Mouse (Mus musculus) right cerebral cortex, adult 18-20 months (tissue): ENCODE measurements at regions not wholly inside any gene's neighbourhood (a gene's known extent, or its start where the extent isn't known, plus 50 kb on each side); places are given as distances from the start of the nearest gene placed in this dataset.

Experiments used
- DNase-seq: peaks from one replicate; pipeline ENCODE4 v3.0.0; 2022; ENCODE audit warnings: mixed read lengths

DNA sequence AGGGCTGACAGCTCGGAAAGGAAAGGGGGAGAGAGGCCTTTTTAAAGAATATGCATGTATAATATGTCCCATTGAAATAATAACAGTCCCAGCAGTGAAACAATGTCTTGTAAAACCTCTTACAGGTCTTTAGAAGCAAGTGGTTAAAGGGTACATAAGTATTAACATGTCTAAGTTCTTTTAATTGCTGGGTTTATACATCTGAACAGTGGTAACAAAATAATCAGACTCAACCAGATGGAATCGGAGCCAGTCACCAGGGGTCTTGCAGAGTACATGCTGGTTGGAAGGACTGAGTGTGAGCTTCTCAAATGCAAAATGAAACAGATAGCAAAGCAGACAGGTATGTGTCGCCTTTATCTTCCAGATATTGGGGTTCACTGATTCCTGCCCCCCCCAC is 317.3 kb downstream of the Nsun3 start:
- DNase-seq, result no peak

- no peak for DNase-seq
Measured at GRCm38 (mm10) chr16:62468846-62469245, 317.8 kb downstream of the Nsun3 start.

DNA sequence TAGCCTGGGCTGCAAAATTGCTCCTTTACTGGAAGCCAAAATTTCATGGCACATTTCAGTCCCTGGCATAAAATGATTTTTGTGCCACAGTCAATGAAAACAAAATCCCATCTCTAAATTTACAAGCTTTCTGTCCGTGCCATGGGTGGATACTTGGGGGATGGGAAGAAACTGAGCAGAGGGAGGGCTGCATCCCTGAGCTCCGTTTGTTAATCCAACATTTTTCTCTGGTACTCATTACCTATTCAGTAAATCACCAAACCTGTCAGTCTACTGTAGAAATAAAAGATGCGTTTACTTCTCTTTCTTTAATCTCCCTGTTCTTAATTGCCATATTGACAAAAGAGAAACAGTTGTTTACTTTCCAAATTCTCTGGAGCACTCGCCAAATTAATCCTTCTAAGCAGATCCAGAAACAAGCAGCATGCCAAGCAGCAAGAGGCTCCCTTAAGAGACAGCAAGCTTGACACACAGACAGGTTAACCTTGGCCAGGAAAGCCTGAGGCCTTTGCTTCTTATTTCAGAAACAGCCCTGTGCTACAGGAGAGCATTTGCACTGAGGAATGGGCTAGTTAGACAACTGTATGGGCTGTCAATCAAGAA is 326.6 kb downstream of the Nsun3 start:
- DNase-seq, result no peak

DNA sequence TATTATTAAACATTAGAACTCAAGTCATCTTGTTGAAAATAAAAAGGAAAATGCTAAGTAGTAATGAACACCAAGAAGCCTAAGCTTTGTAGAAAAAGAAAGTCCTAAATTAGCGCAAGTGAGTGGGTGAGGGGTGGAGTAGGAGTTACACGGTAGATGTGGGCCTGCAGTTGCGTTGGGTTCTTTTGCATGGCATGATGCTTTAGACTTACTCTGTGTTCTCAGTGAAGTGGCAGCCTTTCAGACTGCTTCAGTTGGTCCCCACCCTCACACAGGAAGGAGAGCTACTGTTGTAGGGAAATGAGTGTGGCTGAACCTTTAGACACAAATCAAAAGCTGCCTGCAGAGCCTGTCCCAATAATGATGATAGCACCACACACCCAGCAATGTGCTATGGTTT is 336.9 kb downstream of the Nsun3 start:
- DNase-seq, result no peak

DNA sequence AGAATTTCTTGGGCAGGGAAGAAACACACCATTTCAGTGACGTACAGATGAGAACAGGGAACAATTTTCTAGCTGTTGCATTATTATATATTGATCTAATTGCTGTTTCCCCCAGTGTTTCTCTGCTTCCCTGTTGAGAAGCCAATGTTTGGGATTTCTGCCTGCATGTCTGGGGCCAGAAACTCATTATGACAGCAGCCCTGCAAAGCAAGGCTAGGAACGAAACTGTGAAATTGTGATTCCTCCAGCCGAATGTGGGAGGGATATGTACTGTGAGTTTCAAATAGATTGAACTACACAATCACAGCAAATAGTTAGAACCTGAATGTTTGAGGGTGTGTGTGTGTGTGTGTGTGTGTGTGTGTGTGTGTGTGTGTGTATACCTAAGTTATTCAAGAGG is 339.2 kb downstream of the Nsun3 start:
- peak; percentile 23 for DNase-seq

DNA sequence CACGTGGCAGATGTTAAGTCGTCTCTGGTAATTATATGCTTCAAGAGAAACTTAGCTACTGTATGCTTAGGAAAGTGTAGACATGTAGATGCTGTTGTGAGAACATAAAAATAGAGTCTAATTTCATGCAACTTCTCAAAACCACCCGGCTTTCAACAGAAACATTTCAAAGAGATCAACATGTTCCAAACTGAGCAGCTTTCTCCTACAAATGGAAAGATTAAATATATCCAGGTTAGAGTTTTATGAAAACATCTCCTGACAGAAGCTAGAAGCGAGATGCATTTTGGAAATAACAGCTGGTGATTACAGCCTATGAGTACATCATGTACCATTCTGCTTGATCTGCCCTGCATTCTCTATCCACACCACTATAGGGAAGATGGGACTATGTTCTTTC is 345.4 kb downstream of the Nsun3 start:
- peak; percentile 34 for DNase-seq

DNA sequence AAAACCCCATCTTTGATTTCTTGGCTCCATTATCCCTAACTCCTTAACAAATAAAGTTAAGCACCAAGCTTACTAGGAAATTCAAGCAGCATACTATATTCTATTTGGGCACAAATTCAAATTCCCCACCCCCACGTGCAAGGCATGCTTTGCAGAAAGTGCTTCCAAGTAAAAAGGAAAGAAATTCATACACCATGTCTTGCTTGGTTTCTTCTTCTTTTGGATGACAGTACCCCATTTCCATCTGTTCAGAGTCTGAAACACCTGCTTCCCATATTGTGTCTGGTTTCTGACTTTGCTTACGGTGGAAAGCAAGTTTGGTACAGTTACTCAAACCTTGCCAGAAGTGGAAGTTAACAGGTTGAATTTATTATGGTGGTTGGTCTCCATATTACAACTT is 353.5 kb downstream of the Nsun3 start:
- DNase-seq, result peak; percentile 34

GRCm38 (mm10) chr16:62414485-62414884 is 372.1 kb downstream of the Nsun3 start:
- peak; percentile 36 for DNase-seq

DNA sequence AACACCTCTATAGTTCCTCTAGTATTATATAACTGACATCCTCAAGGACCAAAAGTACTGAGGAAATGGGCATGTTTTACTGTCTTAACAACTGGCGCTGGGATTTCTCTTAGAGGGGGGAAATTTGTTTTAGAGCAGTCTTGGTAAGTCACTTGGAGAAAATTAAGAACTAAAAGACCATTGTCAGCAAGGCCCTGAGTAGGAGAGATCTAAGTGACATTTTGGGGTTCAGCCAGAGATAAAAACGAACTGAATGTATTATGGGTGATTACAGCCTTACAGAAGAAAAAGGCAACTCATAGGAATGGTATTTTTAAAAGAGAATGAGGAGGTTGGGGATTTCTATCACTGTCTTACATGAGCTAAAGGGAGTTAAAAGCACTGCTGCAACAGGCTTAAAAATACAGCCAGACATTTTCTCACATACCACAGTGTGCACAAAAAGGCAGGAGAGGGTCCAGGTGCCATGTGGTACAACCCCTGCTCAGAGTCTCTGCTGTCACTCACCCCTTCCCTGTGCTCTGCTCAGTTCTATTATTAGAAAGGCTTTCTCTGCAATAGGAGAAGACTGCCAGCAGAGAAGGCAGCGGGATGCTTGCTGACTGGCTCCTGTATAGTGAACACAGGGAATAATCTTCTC is 379.0 kb downstream of the Nsun3 start:
- DNase-seq, result no peak

DNA sequence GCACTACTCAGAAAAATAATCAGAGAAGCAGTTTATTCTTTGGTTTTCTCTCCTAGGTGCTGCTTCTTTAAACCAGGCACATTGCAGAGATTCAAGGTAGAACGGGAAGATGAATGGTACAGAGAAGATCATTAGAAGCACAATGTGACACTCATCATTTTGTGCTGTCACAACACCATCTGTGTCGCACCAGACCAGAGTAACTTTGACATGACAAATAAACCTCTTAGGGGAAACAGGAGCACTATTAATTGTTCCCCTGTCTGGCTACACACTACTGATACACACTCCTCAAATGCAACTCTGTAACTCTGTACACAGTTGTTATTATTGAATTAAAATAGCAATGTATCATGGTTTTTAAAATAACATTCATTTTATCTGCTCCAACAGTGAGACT is 380.2 kb downstream of the Nsun3 start:
- no peak for DNase-seq

DNA sequence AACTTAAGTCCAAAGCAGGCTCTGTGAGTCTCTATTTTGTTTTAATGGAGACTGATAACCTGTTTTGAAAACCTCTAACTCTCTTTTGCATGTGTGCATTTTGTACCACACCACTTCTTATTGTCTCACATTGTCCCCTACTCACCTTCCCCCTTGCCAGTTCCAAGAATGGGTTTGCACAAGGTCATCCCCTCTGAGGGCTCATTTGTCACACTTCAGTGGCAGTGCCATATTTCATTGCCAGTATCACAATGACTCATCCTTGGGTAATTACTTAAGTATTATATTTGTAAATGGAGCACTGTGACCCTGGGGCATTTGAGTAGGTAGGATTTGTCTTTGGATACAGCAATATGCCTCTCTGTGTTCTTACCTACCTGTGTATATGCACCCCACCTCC is 429.3 kb downstream of the Nsun3 start:
- no peak for DNase-seq

GRCm38 (mm10) chr16:62356349-62356748 is 430.3 kb downstream of the Nsun3 start:
- no peak for DNase-seq

DNA sequence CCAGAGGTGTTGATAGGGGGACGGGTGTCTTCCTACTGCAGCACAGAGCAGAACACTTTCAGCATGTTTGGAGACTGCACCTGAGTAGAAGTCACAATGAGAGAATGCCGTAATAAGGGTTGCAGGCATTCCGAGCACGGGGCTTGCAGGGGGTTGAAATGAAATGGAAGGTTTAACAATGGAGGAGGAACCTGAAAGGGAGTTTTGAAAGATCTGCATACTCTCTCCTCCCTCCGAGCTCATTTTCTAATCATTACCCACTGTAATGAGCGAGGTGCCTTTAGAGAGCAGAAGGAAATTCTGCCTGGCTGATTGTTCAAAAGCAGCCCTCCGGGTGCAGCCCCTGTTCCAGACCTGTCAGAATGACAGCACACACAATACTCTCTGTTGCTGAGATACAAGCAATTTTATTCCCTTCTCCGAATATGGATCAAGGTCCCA is 430.8 kb downstream of the Nsun3 start:
- peak; percentile 0 for DNase-seq

- DNase-seq, result no peak
Measured at GRCm38 (mm10) chr16:62327378-62328036, 459.1 kb downstream of the Nsun3 start.

- no peak for DNase-seq
Measured at GRCm38 (mm10) chr16:62325534-62326244, 460.9 kb downstream of the Nsun3 start.

DNA sequence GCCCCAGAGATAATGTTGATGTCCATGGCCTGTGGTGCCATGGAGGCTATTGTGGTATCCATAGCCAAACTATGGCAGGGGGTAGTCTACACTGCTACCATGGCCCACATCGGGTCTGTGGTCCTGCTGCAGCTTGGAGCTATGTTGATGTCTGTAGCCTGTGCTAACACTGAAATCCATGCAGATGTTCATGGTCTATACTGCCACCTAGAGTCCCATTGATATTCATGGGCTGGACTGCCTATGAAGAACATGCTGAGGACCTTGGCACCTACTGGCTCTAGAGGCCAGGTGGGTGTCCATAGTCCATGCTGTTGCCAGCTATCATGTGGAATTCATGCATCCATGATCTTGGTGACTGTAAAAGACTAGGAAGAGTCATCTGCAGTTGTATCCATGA is 463.8 kb downstream of the Nsun3 start:
- DNase-seq, result peak; percentile 24

- DNase-seq, result peak; percentile 37
Measured at GRCm38 (mm10) chr16:62288948-62289347, 497.7 kb downstream of the Nsun3 start.
